Mouse (Mus musculus): Measurements from ENCODE around the gene Cnot10.

The Cnot10 gene

DNA sequence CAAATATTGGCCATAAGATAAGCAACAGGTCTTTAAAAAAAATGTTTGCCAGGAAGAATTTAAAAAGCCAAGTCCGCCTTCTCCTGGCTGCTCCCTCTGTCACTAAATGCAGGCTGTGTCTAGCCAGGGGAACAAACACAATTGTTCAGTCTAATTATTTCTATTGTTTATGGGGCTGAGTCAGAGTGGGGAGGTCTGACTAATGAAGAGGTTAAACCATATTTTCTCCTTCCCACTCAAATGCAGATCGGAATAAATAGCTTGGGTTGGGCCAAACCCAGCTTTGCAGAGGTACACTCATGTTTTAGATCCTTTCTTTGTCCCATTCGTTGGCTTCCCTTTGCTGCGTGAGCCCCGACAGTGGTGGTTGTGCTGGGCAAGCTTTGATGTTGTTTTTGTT, 9.4 kb upstream of the Cnot10 start:
- no peak for DNase-seq (ENCODE audit: low spot score)

- DNase-seq (ENCODE audit: low spot score) = peak; percentile 75
These were observed 8.5 kb upstream of the Cnot10 start for GRCm38 (mm10) chr9:114648472-114648871.

DNA sequence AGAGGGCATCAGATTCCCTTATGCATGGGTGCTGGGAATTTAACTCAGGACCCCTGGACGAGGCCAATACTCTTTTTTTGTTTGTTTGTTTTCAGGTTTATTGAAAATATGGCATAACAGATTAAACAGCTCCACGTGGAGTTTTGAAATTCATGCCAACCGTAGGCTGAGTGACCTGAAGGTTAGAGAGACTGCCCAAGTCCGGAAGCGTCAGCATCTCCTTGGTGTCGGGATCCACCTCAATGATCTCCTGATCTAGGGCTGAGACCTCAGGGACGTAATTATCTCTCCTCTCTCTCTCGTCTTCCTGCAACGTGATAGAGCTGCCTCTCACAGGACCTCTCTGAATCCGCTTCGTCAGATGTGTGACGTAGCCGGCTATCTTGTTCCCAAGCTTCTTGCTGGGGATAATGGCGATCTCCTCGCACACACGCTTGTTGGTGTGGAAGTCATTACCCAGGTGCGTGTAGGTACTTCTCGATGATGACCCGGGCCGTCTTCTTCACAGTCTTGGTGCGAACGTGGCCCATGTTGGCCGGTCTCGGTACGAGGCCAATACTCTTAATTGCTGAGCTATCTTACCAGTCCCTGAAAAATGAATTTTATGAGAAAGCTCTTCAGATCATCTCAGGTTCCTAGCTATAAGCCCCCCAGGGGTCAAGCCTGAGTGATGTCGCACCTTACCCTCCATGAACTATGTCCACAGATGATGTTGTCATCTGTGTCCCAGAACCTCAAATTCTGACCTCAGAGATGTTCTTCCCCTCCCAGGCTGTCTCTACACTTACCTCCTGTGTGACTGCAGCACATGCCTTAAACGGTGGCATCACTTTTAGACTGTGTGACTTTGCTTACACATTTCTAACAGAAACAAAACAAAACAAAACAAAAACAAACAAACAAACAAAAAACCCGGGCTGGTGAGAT, 7.8 kb upstream of the Cnot10 start:
- DNase-seq (ENCODE audit: low spot score) = no peak

- no peak for DNase-seq (ENCODE audit: low spot score)
These were observed 6.8 kb upstream of the Cnot10 start for GRCm38 (mm10) chr9:114646556-114647505.

GRCm38 (mm10) chr9:114639186-114639748, 717 bp downstream of the Cnot10 start:
- DNase-seq (ENCODE audit: low spot score) = no peak

GRCm38 (mm10) chr9:114636751-114637150, 3.2 kb downstream of the Cnot10 start:
- no peak for DNase-seq (ENCODE audit: low spot score)

- DNase-seq (ENCODE audit: low spot score) = no peak
These were observed 3.8 kb downstream of the Cnot10 start for GRCm38 (mm10) chr9:114636150-114636549.

DNA sequence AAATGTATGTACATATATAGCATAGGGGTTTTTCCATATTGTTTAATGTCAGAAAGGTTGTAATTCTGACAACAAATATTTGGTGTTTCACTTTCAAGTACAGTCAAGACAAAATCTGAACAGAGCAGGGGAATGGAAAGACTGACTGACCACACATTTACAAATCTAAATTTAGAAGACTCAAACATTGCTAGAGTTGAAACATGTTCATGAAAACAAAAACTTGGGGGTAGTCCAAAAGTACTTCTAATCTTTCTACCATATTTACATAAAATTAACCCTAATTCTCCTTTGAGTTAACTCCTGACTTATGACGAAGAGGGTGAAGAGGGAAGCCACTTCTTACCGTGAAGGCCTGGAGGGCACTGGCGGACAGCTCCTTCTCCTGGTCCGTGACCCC, 7.7 kb downstream of the Cnot10 start:
- no peak for DNase-seq (ENCODE audit: low spot score)

DNA sequence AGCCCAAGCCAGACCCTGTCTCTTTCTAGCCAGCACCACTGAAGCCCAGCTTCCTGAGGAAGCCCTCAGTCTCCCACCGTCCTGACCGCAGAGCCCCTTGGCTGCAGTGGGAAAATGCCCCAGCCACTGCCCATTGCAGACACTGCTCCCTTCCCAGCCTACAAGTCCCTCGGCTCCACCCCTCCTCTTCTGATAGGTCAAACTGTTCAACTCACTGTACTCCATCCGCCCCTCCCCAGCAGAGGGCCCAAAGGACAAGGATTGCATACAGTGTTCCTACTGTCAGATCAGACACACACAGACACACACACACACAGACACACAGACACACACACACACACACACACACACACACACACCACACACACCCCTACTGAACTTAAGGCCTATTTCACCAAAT, 13.3 kb downstream of the Cnot10 start:
- no peak for DNase-seq (ENCODE audit: low spot score)

DNA sequence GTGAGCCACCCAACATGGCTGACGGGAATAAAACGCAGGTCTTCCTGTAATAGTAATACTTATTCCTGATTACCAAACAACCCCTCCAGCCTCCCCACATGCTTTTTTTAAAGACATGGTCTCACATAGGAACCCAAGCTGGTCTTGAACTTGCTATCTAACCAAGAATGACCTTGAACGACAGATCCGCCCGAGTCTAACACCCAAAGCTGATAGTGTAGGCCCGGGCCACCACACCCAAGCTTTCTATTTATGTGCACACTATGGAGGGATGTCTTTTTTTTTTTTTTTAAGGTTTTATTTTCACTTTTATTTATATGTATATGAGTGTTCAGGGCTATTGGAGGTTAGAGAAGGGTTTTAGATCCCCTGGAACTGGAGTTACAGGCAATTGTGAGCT, 15.8 kb downstream of the Cnot10 start:
- no peak for DNase-seq (ENCODE audit: low spot score)

DNA sequence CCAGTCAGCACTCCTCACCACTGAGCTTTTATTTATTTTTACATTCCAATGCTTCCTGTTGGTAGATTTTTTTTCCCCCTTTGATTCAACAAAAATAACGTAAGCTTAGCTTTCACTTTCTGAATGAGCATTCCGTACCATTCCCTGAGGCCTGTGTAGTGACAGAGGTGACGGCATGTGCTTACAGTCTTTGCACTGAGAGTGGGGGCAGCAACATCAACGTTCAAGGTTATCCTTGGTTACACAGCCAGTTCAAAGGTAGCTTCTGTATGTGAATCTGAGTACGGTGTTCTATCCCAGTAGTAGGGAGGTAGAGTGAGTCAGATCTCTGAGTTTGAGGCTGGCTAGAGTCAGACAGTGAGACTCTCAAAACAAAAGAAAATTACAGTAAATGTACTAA, 18.8 kb downstream of the Cnot10 start:
- DNase-seq (ENCODE audit: low spot score) = no peak

- DNase-seq (ENCODE audit: low spot score) = peak; percentile 66
These were observed 25.6 kb downstream of the Cnot10 start for GRCm38 (mm10) chr9:114614176-114614953.

DNA sequence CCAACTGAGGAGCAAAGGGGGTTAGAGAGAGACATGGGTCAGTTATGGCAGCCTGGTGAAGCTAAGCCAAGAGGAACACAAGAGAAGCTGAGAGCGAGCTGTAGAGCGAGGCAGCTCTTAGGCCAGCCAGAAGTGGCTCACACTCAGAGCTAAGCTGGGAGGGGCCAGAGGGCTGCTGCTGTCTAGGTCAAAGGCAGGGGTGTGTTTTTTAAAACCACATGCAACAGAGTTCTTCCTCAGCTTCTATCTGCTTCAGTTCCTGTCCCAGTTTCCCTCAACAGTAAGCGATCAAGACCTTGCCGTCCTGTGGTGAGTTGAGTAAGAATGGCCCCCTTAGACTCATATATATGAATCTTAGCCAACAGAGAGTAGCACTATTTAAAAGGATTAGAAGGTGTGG, 27.0 kb downstream of the Cnot10 start:
- no peak for DNase-seq (ENCODE audit: low spot score)

DNA sequence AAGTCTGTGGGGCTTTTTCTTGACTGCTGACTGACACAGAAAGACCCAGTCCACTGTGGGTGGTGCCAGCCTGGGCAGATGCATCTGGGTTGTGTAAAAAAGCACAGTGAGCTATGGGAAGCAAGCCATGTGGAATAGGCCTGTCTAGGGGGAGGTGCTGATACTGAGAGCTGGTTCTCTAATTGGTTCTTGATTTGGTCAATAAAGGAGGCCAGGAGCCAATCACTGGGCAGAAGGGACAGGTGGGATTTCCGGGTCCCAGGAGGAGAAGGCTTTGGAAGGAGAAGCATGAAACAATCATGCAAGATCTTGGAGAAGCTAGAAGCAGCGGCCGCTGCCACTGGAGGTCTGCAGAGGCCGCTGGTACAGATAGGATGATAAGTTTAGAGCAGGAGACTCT, 27.4 kb downstream of the Cnot10 start:
- DNase-seq (ENCODE audit: low spot score) = no peak

DNA sequence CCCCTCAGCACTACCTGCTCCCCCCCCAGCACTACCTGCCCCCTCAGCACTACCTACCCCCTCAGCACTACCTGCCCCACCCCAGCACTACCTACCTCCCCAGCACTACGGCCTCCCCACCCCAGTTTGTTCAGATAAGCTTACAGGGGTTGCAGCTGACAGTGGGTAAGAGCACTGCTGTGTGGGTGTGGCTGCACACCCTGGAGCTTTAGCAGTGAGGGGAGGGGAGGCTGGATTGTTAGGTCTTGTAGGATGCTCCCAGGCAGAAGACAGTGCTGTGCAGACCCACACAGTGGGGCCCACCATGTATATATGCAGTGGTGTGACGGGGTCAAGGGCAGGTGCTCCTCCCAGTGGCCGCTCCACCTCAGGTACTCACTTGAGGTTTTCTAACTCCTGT, 29.7 kb downstream of the Cnot10 start:
- no peak for DNase-seq (ENCODE audit: low spot score)

DNA sequence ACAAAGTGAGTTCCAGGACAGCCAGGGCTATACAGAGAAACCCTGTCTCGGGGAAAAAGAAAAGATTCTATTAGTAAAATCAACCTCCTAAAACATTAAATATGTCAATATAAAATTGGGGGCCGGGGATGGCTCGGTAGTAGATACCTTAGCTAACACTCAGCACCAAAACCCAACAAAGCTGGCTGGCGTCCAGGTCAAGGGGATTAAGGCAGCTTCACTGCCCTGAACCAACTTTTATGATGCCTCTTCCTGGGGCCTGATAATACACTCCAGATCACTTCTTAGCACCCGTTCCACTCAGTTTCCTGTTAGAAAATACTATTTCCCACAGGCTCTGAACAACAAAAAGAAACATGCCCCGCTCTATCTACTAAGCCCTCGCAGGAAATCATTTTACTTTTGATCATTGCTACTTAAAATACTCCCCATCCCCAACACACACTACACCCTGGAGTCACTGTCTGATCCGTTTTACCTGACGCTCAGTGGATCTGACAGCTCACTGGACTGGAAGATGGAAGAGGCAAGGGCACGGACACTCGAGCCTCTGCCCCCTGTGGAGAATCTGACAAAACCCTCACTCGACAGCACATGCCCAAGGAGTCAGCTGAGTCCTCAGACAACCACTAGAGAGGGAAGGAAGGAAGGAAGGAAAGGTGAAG, 36.0 kb downstream of the Cnot10 start:
- DNase-seq (ENCODE audit: low spot score) = peak; percentile 95

DNA sequence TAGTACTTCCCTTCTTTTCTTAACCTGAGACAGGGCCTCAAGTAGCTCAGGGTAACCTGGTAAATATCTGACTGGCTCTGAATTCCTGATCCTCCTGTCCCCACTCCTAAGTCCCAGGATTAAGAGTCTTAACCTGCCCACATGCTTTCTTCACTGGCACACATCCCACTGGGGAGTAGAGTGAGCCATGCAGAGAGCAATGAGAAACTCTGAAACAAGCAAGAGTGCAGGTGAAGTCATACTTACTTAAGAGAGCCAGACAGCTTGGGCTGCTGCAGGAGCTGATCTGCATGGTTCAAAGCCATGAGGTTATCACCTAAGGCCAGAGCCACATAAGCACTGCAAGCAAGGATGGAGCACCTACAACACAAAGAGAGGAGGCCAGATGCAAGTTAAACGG, 38.9 kb downstream of the Cnot10 start:
- no peak for DNase-seq (ENCODE audit: low spot score)

DNA sequence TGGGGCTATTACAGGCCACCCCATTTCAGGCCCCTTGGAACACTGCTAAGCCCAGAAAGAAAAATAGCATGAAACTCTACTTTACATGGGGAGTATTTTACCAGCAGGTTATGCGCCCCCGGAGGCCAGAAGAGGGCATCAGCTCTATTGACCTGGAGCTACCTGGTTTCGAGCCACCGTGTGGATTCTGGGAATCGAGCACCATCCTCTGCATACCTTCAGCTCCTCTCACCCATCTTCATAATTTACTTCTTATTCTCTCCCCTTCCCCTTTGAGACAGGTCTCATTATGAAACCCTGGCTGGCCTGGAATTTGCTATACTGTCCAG, 55.0 kb downstream of the Cnot10 start:
- DNase-seq (ENCODE audit: low spot score) = peak; percentile 22

GRCm38 (mm10) chr9:114584183-114585016, 55.6 kb downstream of the Cnot10 start:
- DNase-seq (ENCODE audit: low spot score) = no peak

GRCm38 (mm10) chr9:114583812-114584182, 56.2 kb downstream of the Cnot10 start:
- DNase-seq (ENCODE audit: low spot score) = peak; percentile 88

Data from retina, embryonic 14.5 days (tissue).